Mouse (Mus musculus): Measurements from ENCODE around the gene Nr6a1. TPM values are rescaled to one million over a fixed set of nuclear protein-coding genes. Genes with fewer than 3 reads are reported as not detected.

Nr6a1 gene
- polyA plus RNA-seq, 2 experiments = 0.90 to 1.2 TPM

- Histone ChIP-seq H3K4me2 (ENCODE audit: low read depth) (no peak overlapping the region), H3K27ac (no peak overlapping the region), H3K4me1 (replicated peaks; ENCODE audit: control insufficient read depth in 2 of 2, insufficient read depth in 2 of 2, low read length in 1 of 2) (no peaks in the 10 kb centered on the region), H3K27me3 (ENCODE audit: control insufficient read depth, insufficient read depth, low read length) (no peaks in the 10 kb centered on the region), H3K4me3 (ENCODE audit: insufficient read depth in 1 of 2, low read depth in 2 of 2, low read length in 2 of 2) (no peak overlapping the region), H3K36me3 (replicated peaks; ENCODE audit: control insufficient read depth, insufficient read depth, low read depth) (no peaks in the 10 kb centered on the region), H3K9me3 (ENCODE audit: control insufficient read depth, low read length) (no peaks in the 10 kb centered on the region), H3K9ac (replicated peaks) (no peak overlapping the region)
- 50% methylated on average over 3 of the region's 3 CpGs for WGBS (ENCODE audit: insufficient replicate concordance)
- ATAC-seq (ENCODE audit: insufficient read depth) = no peak
- TF ChIP-seq EP300 (IDR thresholded peaks at IDR 0.05; ENCODE audit: low read depth) (no peak), CTCF (IDR thresholded peaks at IDR 0.05; ENCODE audit: low read depth) (0 out of 2 replicates have a peak, but pooled peaks have one; percentile 10)
- no peak for DNase-seq (ENCODE audit: low read depth in 3 of 3, low spot score in 3 of 3)
Measured at GRCm38 (mm10) chr2:38944460-38945161, 17.1 kb upstream of the Nr6a1 start.

GRCm38 (mm10) chr2:38943977-38944376, 16.5 kb upstream of the Nr6a1 start:
- H3K9ac ChIP-seq (replicated peaks) = no peak overlapping the region
- DNase-seq (ENCODE audit: low read depth in 3 of 3, low spot score in 3 of 3) (no peak), ATAC-seq (ENCODE audit: insufficient read depth) (no peak)
- no peak overlapping the region for H3K4me2 ChIP-seq (ENCODE audit: low read depth)
- H3K36me3 ChIP-seq (replicated peaks; ENCODE audit: control insufficient read depth, insufficient read depth, low read depth) = no peaks in the 10 kb centered on the region
- no peak overlapping the region for H3K27ac ChIP-seq
- TF ChIP-seq EP300 (IDR thresholded peaks at IDR 0.05; ENCODE audit: low read depth) = no peak
- TF ChIP-seq CTCF (IDR thresholded peaks at IDR 0.05; ENCODE audit: low read depth) = no peak
- H3K27me3 ChIP-seq (ENCODE audit: control insufficient read depth, insufficient read depth, low read length) = no peaks in the 10 kb centered on the region
- H3K4me3 ChIP-seq (ENCODE audit: insufficient read depth in 1 of 2, low read depth in 2 of 2, low read length in 2 of 2) = no peak overlapping the region
- 33% methylated on average over 2 of the region's 2 CpGs for WGBS (ENCODE audit: insufficient replicate concordance)
- H3K4me1 ChIP-seq (replicated peaks; ENCODE audit: control insufficient read depth in 2 of 2, insufficient read depth in 2 of 2, low read length in 1 of 2) = no peaks in the 10 kb centered on the region
- no peaks in the 10 kb centered on the region for H3K9me3 ChIP-seq (ENCODE audit: control insufficient read depth, low read length)

- Histone ChIP-seq H3K9me3 (ENCODE audit: control insufficient read depth, low read length) (no peaks in the 10 kb centered on the region), H3K4me1 (replicated peaks; ENCODE audit: control insufficient read depth in 2 of 2, insufficient read depth in 2 of 2, low read length in 1 of 2) (0 out of 4 replicates have a peak, but pooled peaks cover 0 to under 1% of the 10 kb centered on the region in 2 experiments), H3K27me3 (ENCODE audit: control insufficient read depth, insufficient read depth, low read length) (no peaks in the 10 kb centered on the region), H3K9ac (replicated peaks) (no peak overlapping the region), H3K4me3 (ENCODE audit: insufficient read depth in 1 of 2, low read depth in 2 of 2, low read length in 2 of 2) (no peak overlapping the region), H3K4me2 (ENCODE audit: low read depth) (no peak overlapping the region), H3K27ac (no peak overlapping the region), H3K36me3 (replicated peaks; ENCODE audit: control insufficient read depth, insufficient read depth, low read depth) (no peaks in the 10 kb centered on the region)
- DNase-seq (ENCODE audit: low read depth in 3 of 3, low spot score in 3 of 3) (no peak), ATAC-seq (ENCODE audit: insufficient read depth) (no peak)
- 79% methylated on average over 5 of the region's 5 CpGs for WGBS (ENCODE audit: insufficient replicate concordance)
- no peak for TF ChIP-seq EP300 (IDR thresholded peaks at IDR 0.05; ENCODE audit: low read depth)
Measured at GRCm38 (mm10) chr2:38943161-38943560, 15.7 kb upstream of the Nr6a1 start.

GRCm38 (mm10) chr2:38941898-38942297, 14.4 kb upstream of the Nr6a1 start:
- no peak for ATAC-seq (ENCODE audit: insufficient read depth)

GRCm38 (mm10) chr2:38941426-38941825, 13.9 kb upstream of the Nr6a1 start:
- Histone ChIP-seq H3K4me1 (replicated peaks; ENCODE audit: control insufficient read depth in 2 of 2, insufficient read depth in 2 of 2, low read length in 1 of 2) (peaks cover 0 to 4% of the 10 kb centered on the region in 2 experiments; a peak in 1 of 4 replicates), H3K27me3 (ENCODE audit: control insufficient read depth, insufficient read depth, low read length) (no peaks in the 10 kb centered on the region), H3K9me3 (ENCODE audit: control insufficient read depth, low read length) (no peaks in the 10 kb centered on the region), H3K36me3 (replicated peaks; ENCODE audit: control insufficient read depth, insufficient read depth, low read depth) (no peaks in the 10 kb centered on the region), H3K9ac (replicated peaks) (no peak overlapping the region), H3K4me2 (ENCODE audit: low read depth) (no peak overlapping the region), H3K27ac (no peak overlapping the region), H3K4me3 (ENCODE audit: insufficient read depth in 1 of 2, low read depth in 2 of 2, low read length in 2 of 2) (no peak overlapping the region)
- TF ChIP-seq EP300 (IDR thresholded peaks at IDR 0.05; ENCODE audit: low read depth) = no peak
- no peak for TF ChIP-seq CTCF (IDR thresholded peaks at IDR 0.05; ENCODE audit: low read depth)
- WGBS (ENCODE audit: insufficient replicate concordance) = 64% methylated on average over 14 of the region's 14 CpGs
- DNase-seq (ENCODE audit: low read depth in 3 of 3, low spot score in 3 of 3) (no peak), ATAC-seq (ENCODE audit: insufficient read depth) (no peak)

More at GRCm38 (mm10) chr2:38941898-38942297, 14.4 kb upstream of the Nr6a1 start:
- no peak overlapping the region for H3K4me3 ChIP-seq (ENCODE audit: insufficient read depth in 1 of 2, low read depth in 2 of 2, low read length in 2 of 2)
- H3K27me3 ChIP-seq (ENCODE audit: control insufficient read depth, insufficient read depth, low read length) = no peaks in the 10 kb centered on the region
- no peak overlapping the region for H3K4me2 ChIP-seq (ENCODE audit: low read depth)
- H3K9me3 ChIP-seq (ENCODE audit: control insufficient read depth, low read length) = no peaks in the 10 kb centered on the region
- WGBS (ENCODE audit: insufficient replicate concordance) = 58% methylated on average over 2 of the region's 2 CpGs
- TF ChIP-seq EP300 (IDR thresholded peaks at IDR 0.05; ENCODE audit: low read depth) = no peak
- TF ChIP-seq CTCF (IDR thresholded peaks at IDR 0.05; ENCODE audit: low read depth) = no peak
- peaks cover 0 to 4% of the 10 kb centered on the region in 2 experiments; a peak in 1 of 4 replicates for H3K4me1 ChIP-seq (replicated peaks; ENCODE audit: control insufficient read depth in 2 of 2, insufficient read depth in 2 of 2, low read length in 1 of 2)
- no peak overlapping the region for H3K27ac ChIP-seq
- DNase-seq (ENCODE audit: low read depth in 3 of 3, low spot score in 3 of 3) = no peak
- H3K36me3 ChIP-seq (replicated peaks; ENCODE audit: control insufficient read depth, insufficient read depth, low read depth) = no peaks in the 10 kb centered on the region
- no peak overlapping the region for H3K9ac ChIP-seq (replicated peaks)
